In genomic region chr13:6377919-6378318, GRCm38 (mm10) we compare ENCODE assay signal across 24 mouse cellular contexts.
"Had no signal": no experiment of that assay in that cellular context is flagged by ENCODE, and none has a peak within 500 bp of the region (broad histone marks: within the 10 kb centered on the region; RNA-seq: fewer than 3 reads in every experiment).

No protein-coding gene starts in this region.

- H3K4me2 ChIP-seq: heart, embryonic 12.5 days; hindbrain, embryonic 12.5 days; hindbrain, embryonic 14.5 days; intestine, embryonic 15.5 days; limb, embryonic 12.5 days; liver, embryonic 11.5 days; liver, embryonic 13.5 days had no signal

- H3K27ac ChIP-seq: heart, embryonic 10.5 days; hindbrain, embryonic 10.5 days; hindbrain, embryonic 12.5 days; hindbrain, embryonic 14.5 days; intestine, embryonic 15.5 days; left cerebral cortex, adult 2 months; limb, embryonic 10.5 days; limb, embryonic 12.5 days; liver, embryonic 13.5 days had no signal

- H3K36me3 ChIP-seq: heart, embryonic 10.5 days; heart, embryonic 12.5 days; hindbrain, embryonic 10.5 days; hindbrain, embryonic 12.5 days; intestine, embryonic 15.5 days; limb, embryonic 10.5 days; limb, embryonic 12.5 days; liver, embryonic 13.5 days had no signal

- H3K4me1 ChIP-seq: heart, embryonic 10.5 days; heart, embryonic 12.5 days; hindbrain, embryonic 10.5 days; hindbrain, embryonic 12.5 days; intestine, embryonic 15.5 days; limb, embryonic 10.5 days; limb, embryonic 12.5 days; liver, embryonic 13.5 days had no signal

- H3K9me3 ChIP-seq: heart, embryonic 10.5 days; heart, embryonic 12.5 days; hindbrain, embryonic 10.5 days; hindbrain, embryonic 12.5 days; intestine, embryonic 15.5 days; limb, embryonic 10.5 days; liver, embryonic 13.5 days had no signal

- ATAC-seq: hindbrain, embryonic 16.5 days; inflammation-experienced regulatory T-cells, adult 6 months; intestine, embryonic 15.5 days; intestine, postnatal 0 days had no signal

- DNase-seq: gastrocnemius, postnatal 14 days; gastrocnemius, postnatal 36 days; heart, adult 18-20 months; heart, postnatal 10 days; heart, postnatal 4 days; kidney, adult 18-20 months; kidney, adult 9 months; kidney, postnatal 14 days; kidney, postnatal 36 days; liver; liver, embryonic 13.5 days had no signal

- H3K4me3 ChIP-seq: heart, embryonic 10.5 days; heart, embryonic 12.5 days; hindbrain, embryonic 10.5 days; hindbrain, embryonic 12.5 days; intestine, embryonic 15.5 days; left cerebral cortex, adult 2 months; limb, embryonic 10.5 days; limb, embryonic 12.5 days; liver, embryonic 13.5 days had no signal

- H3K27me3 ChIP-seq: heart, embryonic 12.5 days; hindbrain, embryonic 12.5 days; intestine, embryonic 15.5 days; limb, embryonic 12.5 days; liver, embryonic 13.5 days had no signal

- H3K9ac ChIP-seq: heart, embryonic 12.5 days; hindbrain, embryonic 12.5 days; hindbrain, embryonic 14.5 days; intestine, embryonic 15.5 days; limb, embryonic 12.5 days; liver, embryonic 13.5 days had no signal
